Mouse (Mus musculus): Measurements from ENCODE around the gene Satb2. TPM values are rescaled to one million over a fixed set of nuclear protein-coding genes. Genes with fewer than 3 reads are reported as not detected.

The Satb2 gene
- polyA plus RNA-seq, 1 experiment from 2014 or later: 0.17 TPM

- 0 out of 2 replicates have a peak overlapping the region, but pooled peaks have one; percentile 5 for H3K4me2 ChIP-seq (replicated peaks; ENCODE audit: low read depth, low read length)
- H3K27me3 ChIP-seq (replicated peaks; ENCODE audit: insufficient read depth, low read length): peaks cover 68% of the 10 kb centered on the region
- under 1% methylated on average over 27 of the region's 27 CpGs for WGBS
- no peaks in the 10 kb centered on the region for H3K9me3 ChIP-seq (ENCODE audit: low read length)
- ATAC-seq: no peak
- TF ChIP-seq CTCF (IDR thresholded peaks at IDR 0.05) (no peak), EP300 (IDR thresholded peaks at IDR 0.05) (no peak)
- no peak overlapping the region for H3K27ac ChIP-seq (ENCODE audit: low read length)
- DNase-seq (ENCODE audit: low spot score): no peak
- H3K9ac ChIP-seq (replicated peaks; ENCODE audit: low read depth): no peak overlapping the region
- peaks cover 7% of the 10 kb centered on the region; the same call in 1 of the 2 replicates for H3K4me1 ChIP-seq (ENCODE audit: insufficient read depth, low read depth, low read length)
- H3K36me3 ChIP-seq (ENCODE audit: insufficient read depth, low read length): no peaks in the 10 kb centered on the region
- 0 out of 2 replicates have a peak overlapping the region, but pooled peaks have one; percentile 4 for H3K4me3 ChIP-seq (ENCODE audit: low read depth, low read length)
Measured at GRCm38 (mm10) chr1:56980631-56981275, 2.3 kb upstream of the Satb2 start.

DNA sequence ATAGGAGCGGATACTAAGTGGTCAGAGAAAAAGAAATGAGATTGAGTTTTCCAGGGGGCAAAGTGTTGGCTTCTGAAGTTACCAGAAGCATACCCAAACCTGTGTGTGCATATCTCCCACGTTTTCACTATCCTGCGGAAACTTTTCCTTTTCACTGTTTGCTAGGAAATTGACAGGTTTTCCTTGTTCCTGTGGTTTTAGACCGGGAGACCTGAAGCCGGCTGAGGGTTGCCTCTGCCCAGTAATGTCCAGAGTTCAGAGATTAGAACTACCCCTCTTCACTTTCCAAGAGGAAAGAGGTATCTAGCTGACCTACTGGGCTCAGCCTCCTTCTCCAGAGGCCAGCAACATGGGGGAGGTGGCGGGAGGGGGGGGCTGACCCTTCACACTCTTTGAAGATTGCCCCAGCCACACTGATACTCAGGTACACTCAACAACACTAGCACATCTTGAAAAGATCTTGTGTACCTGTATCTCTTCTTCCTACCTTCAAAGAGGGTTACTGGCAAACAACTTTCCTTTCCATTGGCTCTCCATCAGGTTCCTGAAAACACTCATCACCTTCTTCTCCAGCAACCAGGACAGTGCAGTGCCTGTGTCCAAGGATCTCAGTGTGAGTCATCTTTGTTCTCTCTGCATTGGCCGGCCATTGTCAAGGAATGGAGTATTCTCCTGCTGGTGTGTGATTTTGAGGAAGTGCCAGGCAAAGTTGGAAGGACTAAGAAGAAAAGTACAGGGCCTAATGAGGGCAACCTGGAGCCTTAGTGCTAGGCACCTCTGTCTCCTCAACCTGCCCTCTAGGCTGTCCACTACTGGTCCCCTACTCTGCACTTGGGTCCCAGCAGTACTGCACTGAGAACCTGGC, 1.3 kb upstream of the Satb2 start:
- H3K4me3 ChIP-seq (ENCODE audit: low read depth, low read length): no peak overlapping the region
- no peaks in the 10 kb centered on the region for H3K9me3 ChIP-seq (ENCODE audit: low read length)
- H3K9ac ChIP-seq (replicated peaks; ENCODE audit: low read depth): no peak overlapping the region
- no peak overlapping the region for H3K27ac ChIP-seq (ENCODE audit: low read length)
- H3K4me2 ChIP-seq (replicated peaks; ENCODE audit: low read depth, low read length): no peak overlapping the region
- peaks cover 67% of the 10 kb centered on the region for H3K27me3 ChIP-seq (replicated peaks; ENCODE audit: insufficient read depth, low read length)
- no peaks in the 10 kb centered on the region for H3K36me3 ChIP-seq (ENCODE audit: insufficient read depth, low read length)
- TF ChIP-seq CTCF (IDR thresholded peaks at IDR 0.05) (no peak), EP300 (IDR thresholded peaks at IDR 0.05) (no peak)
- WGBS: 2% methylated on average over 7 of the region's 7 CpGs
- H3K4me1 ChIP-seq (ENCODE audit: insufficient read depth, low read depth, low read length): peaks cover 7% of the 10 kb centered on the region; the same call in 1 of the 2 replicates
- ATAC-seq: no peak
- DNase-seq (ENCODE audit: low spot score): no peak

GRCm38 (mm10) chr1:56977201-56978100, 999 bp downstream of the Satb2 start:
- Histone ChIP-seq H3K27ac (ENCODE audit: low read length) (no peak overlapping the region), H3K27me3 (replicated peaks; ENCODE audit: insufficient read depth, low read length) (peaks cover 58% of the 10 kb centered on the region), H3K9ac (replicated peaks; ENCODE audit: low read depth) (no peak overlapping the region), H3K36me3 (ENCODE audit: insufficient read depth, low read length) (no peaks in the 10 kb centered on the region), H3K4me3 (ENCODE audit: low read depth, low read length) (peak overlapping the region; percentile 10; the same call in 1 of the 2 replicates), H3K4me1 (ENCODE audit: insufficient read depth, low read depth, low read length) (peaks cover 7% of the 10 kb centered on the region; the same call in 1 of the 2 replicates), H3K9me3 (ENCODE audit: low read length) (no peaks in the 10 kb centered on the region), H3K4me2 (replicated peaks; ENCODE audit: low read depth, low read length) (peak overlapping the region; percentile 27)
- under 1% methylated on average over 45 of the region's 45 CpGs for WGBS
- ATAC-seq (peak; percentile 47; the same call in 1 of the 2 replicates), DNase-seq (ENCODE audit: low spot score) (peak; percentile 58)
- peak; percentile 90 for TF ChIP-seq CTCF (IDR thresholded peaks at IDR 0.05)
- no peak for TF ChIP-seq EP300 (IDR thresholded peaks at IDR 0.05)

DNA sequence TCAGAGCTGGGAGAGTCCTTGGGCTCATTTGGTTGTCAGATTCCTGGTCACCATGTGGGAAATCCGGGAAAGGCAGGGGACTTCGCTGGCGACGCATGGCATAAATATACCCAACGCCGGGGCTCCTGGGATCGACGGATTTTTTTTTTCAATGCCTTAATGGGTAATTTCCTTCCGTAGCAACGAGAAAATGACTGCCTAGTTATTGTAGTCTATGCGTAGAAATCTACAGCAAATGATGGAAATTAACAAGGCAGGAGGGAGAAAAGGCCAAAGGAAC, 1.7 kb downstream of the Satb2 start:
- Histone ChIP-seq H3K9ac (replicated peaks; ENCODE audit: low read depth) (no peak overlapping the region), H3K9me3 (ENCODE audit: low read length) (no peaks in the 10 kb centered on the region), H3K27ac (ENCODE audit: low read length) (no peak overlapping the region), H3K36me3 (ENCODE audit: insufficient read depth, low read length) (no peaks in the 10 kb centered on the region), H3K4me1 (ENCODE audit: insufficient read depth, low read depth, low read length) (peaks cover 7% of the 10 kb centered on the region; the same call in 1 of the 2 replicates), H3K4me3 (ENCODE audit: low read depth, low read length) (no peak overlapping the region), H3K4me2 (replicated peaks; ENCODE audit: low read depth, low read length) (peak overlapping the region; percentile 27; the same call in 1 of the 2 replicates), H3K27me3 (replicated peaks; ENCODE audit: insufficient read depth, low read length) (peaks cover 58% of the 10 kb centered on the region)
- ATAC-seq: no peak
- DNase-seq (ENCODE audit: low spot score): no peak
- WGBS: 4% methylated on average over 11 of the region's 11 CpGs
- TF ChIP-seq CTCF (IDR thresholded peaks at IDR 0.05) (no peak), EP300 (IDR thresholded peaks at IDR 0.05) (no peak)

GRCm38 (mm10) chr1:56976044-56976824, 2.2 kb downstream of the Satb2 start:
- no peak overlapping the region for H3K4me3 ChIP-seq (ENCODE audit: low read depth, low read length)

More at GRCm38 (mm10) chr1:56976044-56976824, 2.2 kb downstream of the Satb2 start:
- no peak for ATAC-seq
- DNase-seq (ENCODE audit: low spot score): no peak
- Histone ChIP-seq H3K4me1 (ENCODE audit: insufficient read depth, low read depth, low read length) (peaks cover 7% of the 10 kb centered on the region; the same call in 1 of the 2 replicates), H3K9me3 (ENCODE audit: low read length) (no peaks in the 10 kb centered on the region), H3K9ac (replicated peaks; ENCODE audit: low read depth) (no peak overlapping the region), H3K36me3 (ENCODE audit: insufficient read depth, low read length) (no peaks in the 10 kb centered on the region), H3K27me3 (replicated peaks; ENCODE audit: insufficient read depth, low read length) (peaks cover 56% of the 10 kb centered on the region), H3K4me2 (replicated peaks; ENCODE audit: low read depth, low read length) (no peak overlapping the region), H3K27ac (ENCODE audit: low read length) (no peak overlapping the region)
- 5% methylated on average over 24 of the region's 25 CpGs for WGBS
- TF ChIP-seq CTCF (IDR thresholded peaks at IDR 0.05) (no peak), EP300 (IDR thresholded peaks at IDR 0.05) (no peak)
